Mouse (Mus musculus) forebrain, embryonic 15.5 days (tissue): ENCODE results near the gene Tmem145. TPM values are rescaled to one million over a fixed set of nuclear protein-coding genes. Genes with fewer than 3 reads are reported as not detected.

Experiments
- ATAC-seq: fragments of 200-750 bp; cut with Nextera tagmentation; replicated peaks from 2 replicates; pipeline ENCODE4 v1.8.0; 2017; ENCODE audit warnings: mild to moderate bottlenecking, moderate TSS enrichment, moderate library complexity
- H3K27ac ChIP-seq: fragments of 300-500 bp; sonication (generic); replicated peaks from 2 replicates; pipeline ENCODE4 v1.5.1; 2015; ENCODE audit warnings: mild to moderate bottlenecking, inconsistent platforms
- H3K27me3 ChIP-seq: fragments of 300-500 bp; sonication (generic); 2 replicates; pipeline ENCODE4 v1.6.1; 2015; ENCODE audit warnings: inconsistent platforms
- H3K36me3 ChIP-seq: fragments of 300-500 bp; sonication (generic); 2 replicates; pipeline ENCODE4 v1.6.1; 2015; ENCODE audit warnings: mild to moderate bottlenecking, inconsistent platforms
- H3K4me1 ChIP-seq: fragments of 300-500 bp; sonication (generic); 2 replicates; pipeline ENCODE4 v1.6.1; 2015; ENCODE audit warnings: inconsistent platforms
- H3K4me2 ChIP-seq: fragments of 300-500 bp; sonication (generic); replicated peaks from 2 replicates; pipeline ENCODE4 v1.6.1; 2015; ENCODE audit warnings: mild to moderate bottlenecking, inconsistent platforms
- H3K4me3 ChIP-seq: fragments of 300-500 bp; sonication (generic); 2 replicates; pipeline ENCODE4 v1.5.1; 2015; ENCODE audit warnings: mild to moderate bottlenecking, inconsistent platforms
- H3K9ac ChIP-seq: fragments of 300-500 bp; sonication (generic); replicated peaks from 2 replicates; pipeline ENCODE4 v1.6.1; 2015; ENCODE audit warnings: mild to moderate bottlenecking, inconsistent platforms
- H3K9me3 ChIP-seq: fragments of 300-500 bp; sonication (generic); 2 replicates; pipeline ENCODE4 v1.6.1; 2016; ENCODE audit warnings: inconsistent platforms
- WGBS: fragments of 180-500 bp; shearing (Covaris S2); methylation state at CpG from one replicate; pipeline ENCODE4 v1.1.7; 2015; ENCODE audit warnings: mixed read lengths; 5-methylcytosine and 5-hydroxymethylcytosine counted together
- polyA plus RNA-seq: library from polyadenylated mRNA; unstranded; fragments of >200 nt; fragmentation: Nextera tagmentation; extraction: Ambion mirVana; gene quantifications from 2 replicates; pipeline ENCODE4 v1.2.1, GENCODE M21; 2015

The Tmem145 gene
- polyA plus RNA-seq, 1 experiment from 2014 or later, result 32.3 TPM

DNA sequence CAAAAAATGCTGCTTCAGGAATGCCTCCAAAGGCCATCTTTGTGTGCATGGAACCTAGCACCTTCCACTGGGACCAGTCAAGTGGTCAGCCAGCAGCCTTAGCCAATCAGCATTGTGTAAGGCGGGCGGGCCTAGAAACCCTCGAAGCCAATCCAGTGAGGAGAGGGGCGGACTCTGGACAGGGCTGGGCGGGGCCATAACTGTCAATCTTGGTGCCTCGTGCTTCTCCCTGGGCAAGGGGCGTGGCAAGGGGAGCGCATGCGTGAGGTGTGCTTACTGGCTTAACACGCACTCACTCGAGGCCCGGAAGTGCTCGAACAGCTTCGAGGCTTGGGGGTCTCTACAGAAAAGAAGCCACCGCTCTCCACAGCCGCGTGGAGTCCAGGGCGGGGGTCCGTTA is 4.8 kb upstream of the Tmem145 start, which contains the start of gene Prr19:
Gene Prr19 (plus strand): TSS at position 349 of the 400 bp plus-strand sequence.
- ATAC-seq, result no peak

DNA sequence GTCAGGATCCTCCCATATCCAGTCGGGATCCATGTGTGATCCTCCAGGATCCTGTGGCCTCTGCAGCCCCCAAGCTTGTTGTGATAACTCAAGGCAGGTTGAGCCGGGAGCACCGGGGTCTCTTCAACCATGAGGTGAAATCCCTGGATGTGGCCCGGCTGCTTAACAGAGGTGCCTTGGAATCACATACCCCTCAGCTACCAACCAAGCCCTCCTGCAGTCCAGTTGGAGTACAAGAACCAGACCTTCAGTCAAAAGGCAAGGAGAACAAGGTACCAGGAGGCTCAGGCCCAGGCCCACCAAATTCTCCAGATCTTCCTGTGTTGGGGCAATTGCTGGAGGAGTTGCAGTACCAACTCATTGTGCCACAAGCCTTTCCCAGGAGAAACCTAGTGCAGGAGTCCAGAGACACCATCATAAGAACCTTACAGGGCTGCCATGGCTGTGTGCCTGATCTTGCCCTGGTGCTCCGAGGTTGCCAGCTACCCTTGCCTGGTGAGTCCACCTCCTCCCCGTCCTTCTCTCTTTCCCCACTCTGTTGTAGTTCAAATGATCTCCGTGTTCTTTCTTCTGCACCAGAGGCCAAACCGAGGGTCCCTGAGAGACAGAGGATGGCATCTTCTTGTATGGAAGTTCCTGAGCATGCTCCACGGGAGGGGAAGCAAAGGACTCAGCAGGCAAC is 2.8 kb upstream of the Tmem145 start:
- Histone ChIP-seq H3K36me3 (no peaks in the 10 kb centered on the region), H3K4me3 (no peak overlapping the region), H3K9me3 (no peaks in the 10 kb centered on the region), H3K4me1 (peaks cover 19% of the 10 kb centered on the region), H3K4me2 (no peak overlapping the region), H3K27me3 (no peaks in the 10 kb centered on the region), H3K9ac (no peak overlapping the region), H3K27ac (no peak overlapping the region)
- ATAC-seq, result no peak
- 78% methylated on average over 9 of the region's 9 CpGs for WGBS

More for the DNA sequence above, 4.8 kb upstream of the Tmem145 start, which contains the start of gene Prr19:
- no peaks in the 10 kb centered on the region for H3K36me3 ChIP-seq
- no peak within 1 kb of the TSS for H3K9ac ChIP-seq
- H3K9me3 ChIP-seq, result no peaks in the 10 kb centered on the region
- H3K27ac ChIP-seq, result no peak within 1 kb of the TSS
- H3K4me1 ChIP-seq, result peaks cover 27% of the 10 kb centered on the region
- WGBS, result 65% methylated on average over 19 of the region's 19 CpGs
- no peaks in the 10 kb centered on the region for H3K27me3 ChIP-seq
- H3K4me3 ChIP-seq, result no peak within 1 kb of the TSS
- no peak within 1 kb of the TSS for H3K4me2 ChIP-seq

DNA sequence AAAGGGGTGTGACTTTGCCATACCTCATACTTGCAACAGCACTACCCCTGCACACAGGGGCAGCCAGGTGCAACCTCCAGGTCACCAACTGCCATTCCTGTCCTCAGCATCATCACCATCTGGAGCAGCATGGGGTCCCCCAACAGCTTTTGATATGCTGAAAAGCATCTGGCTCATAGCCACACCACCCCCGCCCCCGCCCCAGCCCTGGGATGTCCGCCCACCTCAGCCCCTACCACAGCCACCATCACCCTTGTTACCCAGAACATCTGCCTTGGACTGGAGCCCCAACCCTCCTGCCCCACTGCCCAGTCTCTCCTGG is 2.3 kb upstream of the Tmem145 start:
- no peak overlapping the region for H3K27ac ChIP-seq
- H3K4me2 ChIP-seq, result no peak overlapping the region
- no peaks in the 10 kb centered on the region for H3K9me3 ChIP-seq
- H3K4me3 ChIP-seq, result no peak overlapping the region
- H3K4me1 ChIP-seq, result peaks cover 14% of the 10 kb centered on the region
- no peak for ATAC-seq
- H3K36me3 ChIP-seq, result no peaks in the 10 kb centered on the region
- WGBS, result 84% methylated on average over 3 of the region's 3 CpGs
- H3K9ac ChIP-seq, result no peak overlapping the region
- H3K27me3 ChIP-seq, result no peaks in the 10 kb centered on the region

DNA sequence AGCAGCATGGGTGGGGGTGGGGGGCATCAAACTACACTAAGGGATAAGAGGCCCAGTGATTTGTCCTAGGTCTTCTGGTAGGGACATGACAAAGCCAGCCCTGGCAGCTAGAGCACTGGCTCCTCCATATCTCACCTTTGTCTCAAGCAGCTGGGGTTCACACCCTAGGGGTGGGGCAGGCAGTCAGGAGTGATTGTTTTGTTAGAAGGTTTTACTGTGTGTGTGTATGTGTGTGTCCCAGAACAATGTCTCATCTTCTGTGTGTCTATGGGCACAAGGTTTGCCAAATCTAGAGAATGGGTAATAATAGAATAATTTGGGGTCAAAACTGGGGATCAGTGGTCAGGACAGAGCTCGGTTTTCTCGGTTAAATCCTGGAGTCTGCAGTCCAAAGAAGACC is 425 bp upstream of the Tmem145 start:
- Histone ChIP-seq H3K4me2 (peak overlapping the region; percentile 91), H3K9me3 (no peaks in the 10 kb centered on the region), H3K27ac (peak overlapping the region; percentile 82; the same call in 1 of the 2 replicates), H3K27me3 (no peaks in the 10 kb centered on the region), H3K4me3 (peak overlapping the region; percentile 81), H3K4me1 (peaks cover 12% of the 10 kb centered on the region), H3K36me3 (no peaks in the 10 kb centered on the region), H3K9ac (peak overlapping the region; percentile 87)
- ATAC-seq, result 0 out of 2 replicates have a peak, but pooled peaks have one; percentile 5
- 0% methylated on average over 2 of the region's 2 CpGs for WGBS

DNA sequence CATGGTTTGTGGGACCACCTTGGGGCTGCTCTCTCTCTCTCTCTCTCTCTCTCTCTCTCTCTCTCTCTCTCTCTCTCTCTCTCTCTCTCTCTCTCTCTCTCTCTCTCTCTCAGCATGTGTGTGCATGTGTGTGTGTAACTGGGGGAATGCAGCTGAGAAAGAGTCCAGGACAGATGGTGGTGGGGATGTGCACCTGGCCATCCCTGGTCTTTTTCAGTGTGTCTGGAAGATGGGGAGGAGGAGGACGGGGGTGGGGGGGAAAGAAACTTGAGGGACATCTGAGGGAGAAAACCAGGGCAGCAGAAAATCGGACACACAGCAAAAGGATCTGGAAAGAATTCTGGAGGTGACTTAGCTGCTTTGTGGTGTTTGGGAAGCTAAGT is 699 bp downstream of the Tmem145 start:
- 44% methylated on average over 2 of the region's 2 CpGs for WGBS
- H3K27ac ChIP-seq, result peak overlapping the region; percentile 82
- ATAC-seq, result 0 out of 2 replicates have a peak, but pooled peaks have one; percentile 23

DNA sequence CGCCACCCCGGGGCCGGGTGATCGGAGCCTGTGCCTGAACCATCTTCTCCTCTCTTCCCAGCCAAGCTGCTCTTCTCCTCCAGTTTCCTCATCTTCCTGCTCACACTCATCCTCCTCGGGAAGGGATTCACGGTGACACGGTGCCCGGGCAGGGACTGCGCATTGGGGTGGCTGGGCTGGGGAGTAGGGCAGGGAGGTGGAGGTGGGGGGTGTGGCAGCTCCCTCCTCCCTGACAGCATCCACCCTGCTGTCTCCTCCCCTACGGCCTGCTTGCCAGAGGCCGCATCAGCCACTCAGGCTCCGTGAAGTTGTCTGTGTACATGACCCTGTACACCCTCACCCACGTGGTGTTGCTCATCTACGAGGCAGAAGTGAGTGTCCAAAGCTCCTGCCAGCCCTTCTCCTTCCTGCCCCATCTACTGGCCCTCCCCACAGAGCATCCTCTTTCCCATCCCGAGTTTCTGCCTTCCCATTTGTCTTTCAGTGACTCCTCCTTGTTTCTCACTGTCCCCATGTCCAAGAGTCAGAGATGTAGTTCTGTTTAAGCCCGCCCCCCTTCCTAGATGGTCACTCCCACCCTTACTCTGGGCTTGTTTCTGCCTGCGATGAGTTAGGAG is 2.9 kb downstream of the Tmem145 start:
- no peak for ATAC-seq
- H3K4me3 ChIP-seq, result no peak overlapping the region
- H3K4me1 ChIP-seq, result peaks cover 12% of the 10 kb centered on the region
- no peak overlapping the region for H3K9ac ChIP-seq
- no peaks in the 10 kb centered on the region for H3K9me3 ChIP-seq
- H3K4me2 ChIP-seq, result no peak overlapping the region
- no peak overlapping the region for H3K27ac ChIP-seq
- peaks cover 27% of the 10 kb centered on the region for H3K27me3 ChIP-seq
- WGBS, result 71% methylated on average over 17 of the region's 17 CpGs
- H3K36me3 ChIP-seq, result no peaks in the 10 kb centered on the region

More for the DNA sequence above, 699 bp downstream of the Tmem145 start:
- peak overlapping the region; percentile 81 for H3K4me3 ChIP-seq
- H3K27me3 ChIP-seq, result peaks cover 6% of the 10 kb centered on the region; the same call in 1 of the 2 replicates
- H3K9ac ChIP-seq, result peak overlapping the region; percentile 87; the same call in 1 of the 2 replicates
- peaks cover 12% of the 10 kb centered on the region for H3K4me1 ChIP-seq
- H3K36me3 ChIP-seq, result no peaks in the 10 kb centered on the region
- H3K9me3 ChIP-seq, result no peaks in the 10 kb centered on the region
- H3K4me2 ChIP-seq, result peak overlapping the region; percentile 91

DNA sequence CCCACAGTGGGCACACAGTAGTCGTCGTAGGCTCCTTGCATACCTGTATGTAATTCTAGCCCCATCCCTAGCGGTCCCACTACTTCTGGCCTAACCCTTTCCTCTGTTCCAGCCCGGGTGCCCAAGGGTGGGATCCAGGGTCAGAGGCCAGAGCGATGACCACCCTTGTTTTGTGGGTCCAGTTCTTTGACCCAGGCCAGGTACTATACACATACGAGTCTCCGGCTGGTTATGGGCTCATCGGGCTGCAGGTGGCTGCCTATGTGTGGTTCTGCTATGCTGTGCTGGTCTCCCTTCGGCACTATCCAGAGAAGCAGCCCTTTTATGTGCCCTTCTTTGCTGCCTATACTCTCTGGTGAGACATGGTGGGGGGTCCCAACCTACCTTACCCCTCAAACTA is 3.5 kb downstream of the Tmem145 start:
- H3K9ac ChIP-seq, result no peak overlapping the region
- no peaks in the 10 kb centered on the region for H3K36me3 ChIP-seq
- WGBS, result 88% methylated on average over 9 of the region's 9 CpGs
- peaks cover 13% of the 10 kb centered on the region for H3K4me1 ChIP-seq
- peaks cover 33% of the 10 kb centered on the region for H3K27me3 ChIP-seq
- H3K4me3 ChIP-seq, result no peak overlapping the region
- H3K9me3 ChIP-seq, result no peaks in the 10 kb centered on the region
- H3K27ac ChIP-seq, result no peak overlapping the region
- H3K4me2 ChIP-seq, result no peak overlapping the region
- ATAC-seq, result no peak

DNA sequence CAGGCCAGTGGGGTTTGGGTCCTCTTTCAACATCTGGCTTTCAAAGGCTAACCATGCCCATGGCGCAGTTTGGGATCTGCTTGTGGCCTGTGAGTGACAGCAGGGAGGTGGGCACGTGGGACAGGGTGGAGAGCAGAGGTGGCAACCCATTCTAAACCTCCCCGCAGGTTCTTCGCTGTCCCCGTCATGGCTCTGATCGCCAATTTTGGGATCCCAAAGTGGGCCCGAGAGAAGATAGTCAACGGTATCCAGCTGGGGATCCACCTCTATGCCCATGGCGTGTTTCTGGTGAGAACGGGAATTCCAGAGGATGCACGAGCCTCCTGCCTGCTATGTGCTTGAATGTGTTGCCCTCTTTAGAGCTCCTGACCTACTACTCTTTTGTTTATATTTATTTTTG is 5.3 kb downstream of the Tmem145 start:
- WGBS, result 80% methylated on average over 11 of the region's 11 CpGs
- H3K4me3 ChIP-seq, result no peak overlapping the region
- H3K4me1 ChIP-seq, result peaks cover 21% of the 10 kb centered on the region
- H3K36me3 ChIP-seq, result no peaks in the 10 kb centered on the region
- ATAC-seq, result no peak
- peaks cover 42% of the 10 kb centered on the region for H3K27me3 ChIP-seq
- H3K9ac ChIP-seq, result no peak overlapping the region
- no peak overlapping the region for H3K27ac ChIP-seq
- no peaks in the 10 kb centered on the region for H3K9me3 ChIP-seq
- no peak overlapping the region for H3K4me2 ChIP-seq

DNA sequence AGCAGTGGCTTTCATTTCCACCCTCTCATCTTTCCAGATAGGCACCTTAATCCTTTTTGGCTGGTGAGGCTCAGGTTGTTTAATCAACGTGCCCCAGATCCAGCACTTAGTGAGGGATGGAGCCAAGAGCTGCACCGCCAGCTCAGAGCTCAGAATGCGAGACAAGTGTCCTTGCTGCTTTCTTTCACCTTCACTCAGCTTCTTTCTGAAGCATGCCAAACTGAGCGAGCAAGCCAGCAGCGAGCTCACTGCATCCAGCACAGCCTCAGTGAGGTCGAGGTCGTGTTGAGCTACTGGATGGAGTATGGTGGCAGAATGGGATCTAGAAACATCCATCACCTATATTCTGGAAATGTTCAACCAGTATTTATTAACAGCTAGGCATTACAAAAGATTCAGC is 7.4 kb downstream of the Tmem145 start:
- H3K4me2 ChIP-seq, result no peak overlapping the region
- H3K27me3 ChIP-seq, result peaks cover 42% of the 10 kb centered on the region
- H3K36me3 ChIP-seq, result no peaks in the 10 kb centered on the region
- peaks cover 29% of the 10 kb centered on the region for H3K4me1 ChIP-seq
- no peak overlapping the region for H3K4me3 ChIP-seq
- 35% methylated on average over 7 of the region's 7 CpGs for WGBS
- H3K9ac ChIP-seq, result no peak overlapping the region
- no peak for ATAC-seq
- H3K9me3 ChIP-seq, result no peaks in the 10 kb centered on the region
- H3K27ac ChIP-seq, result no peak overlapping the region

DNA sequence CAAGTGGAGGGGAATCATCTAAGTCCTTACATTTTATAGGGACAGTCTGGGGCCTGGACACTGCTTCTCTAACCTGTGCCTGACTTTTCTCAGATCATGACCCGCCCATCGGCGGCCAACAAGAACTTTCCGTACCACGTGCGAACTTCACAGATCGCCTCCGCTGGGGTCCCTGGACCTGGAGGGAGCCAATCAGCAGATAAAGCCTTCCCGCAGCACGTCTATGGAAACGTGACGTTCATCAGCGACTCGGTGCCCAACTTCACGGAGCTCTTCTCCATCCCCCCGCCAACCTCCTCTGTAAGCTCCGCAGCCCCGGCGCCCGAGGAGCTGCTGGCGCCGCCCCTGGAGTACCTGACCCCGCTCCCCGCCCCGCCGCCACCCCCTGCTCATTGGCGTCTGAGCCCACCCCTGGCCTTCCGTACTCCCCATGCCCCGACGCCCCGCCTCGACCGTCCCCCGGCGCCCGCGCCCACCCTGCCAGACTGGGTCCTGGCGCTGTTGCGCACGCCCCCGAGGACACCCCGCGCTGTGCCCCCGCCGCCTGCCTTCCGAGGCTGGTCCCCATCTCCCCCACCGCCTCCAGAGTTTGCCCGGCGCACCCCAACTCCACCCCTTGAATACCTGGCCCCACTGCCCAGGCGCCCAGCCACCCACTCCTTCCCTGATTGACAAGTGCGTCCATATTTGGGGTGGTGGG is 8.8 kb downstream of the Tmem145 start:
- H3K4me1 ChIP-seq, result peaks cover 35% of the 10 kb centered on the region
- peaks cover 42% of the 10 kb centered on the region for H3K27me3 ChIP-seq
- no peaks in the 10 kb centered on the region for H3K9me3 ChIP-seq
- WGBS, result 2% methylated on average over 40 of the region's 51 CpGs
- peak overlapping the region; percentile 73 for H3K4me3 ChIP-seq
- H3K27ac ChIP-seq, result no peak overlapping the region
- H3K9ac ChIP-seq, result peak overlapping the region; percentile 37
- no peaks in the 10 kb centered on the region for H3K36me3 ChIP-seq
- ATAC-seq, result no peak
- H3K4me2 ChIP-seq, result peak overlapping the region; percentile 68

DNA sequence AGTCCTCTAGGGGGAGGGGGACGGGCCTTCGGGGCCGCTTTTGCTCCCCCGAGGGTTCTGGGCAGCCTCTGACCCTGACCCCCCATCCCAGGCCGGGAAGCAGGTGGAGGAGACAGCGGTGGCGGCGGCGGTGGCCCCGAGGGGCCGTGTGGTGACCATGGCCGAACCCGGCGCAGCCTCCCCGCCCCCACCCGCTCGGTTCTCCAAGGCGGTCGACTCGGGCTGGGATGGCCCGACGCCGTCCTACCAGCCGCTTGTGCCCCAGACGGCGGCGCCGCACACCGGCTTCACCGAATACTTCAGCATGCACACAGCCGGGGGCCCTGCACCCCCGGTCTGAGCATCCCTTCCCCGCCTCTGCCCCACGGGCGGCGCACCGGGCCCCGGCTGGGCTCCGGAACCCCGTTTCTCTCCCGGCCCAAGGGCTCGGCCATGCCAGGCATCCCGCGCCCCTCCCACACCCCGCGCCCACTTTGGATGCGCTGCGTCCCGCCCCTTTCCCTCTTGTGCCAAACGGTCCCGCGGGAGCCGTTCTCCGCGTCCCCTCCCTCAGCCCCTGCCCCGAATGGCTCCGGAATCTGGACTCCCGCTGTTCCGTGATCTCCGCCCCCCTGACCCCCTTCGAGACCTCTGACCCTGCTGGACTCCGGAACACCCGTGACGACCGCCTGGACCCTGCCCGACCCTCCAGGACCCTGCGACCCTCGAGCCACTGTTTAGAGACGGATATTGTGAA is 9.6 kb downstream of the Tmem145 start:
- H3K4me2 ChIP-seq, result peak overlapping the region; percentile 68
- H3K27ac ChIP-seq, result peak overlapping the region; percentile 88; the same call in 1 of the 2 replicates
- peak overlapping the region; percentile 73 for H3K4me3 ChIP-seq
- H3K4me1 ChIP-seq, result peaks cover 35% of the 10 kb centered on the region
- H3K36me3 ChIP-seq, result no peaks in the 10 kb centered on the region
- H3K9me3 ChIP-seq, result no peaks in the 10 kb centered on the region
- peaks cover 42% of the 10 kb centered on the region for H3K27me3 ChIP-seq
- peak overlapping the region; percentile 37 for H3K9ac ChIP-seq
- WGBS, result 1% methylated on average over 68 of the region's 69 CpGs
- no peak for ATAC-seq
